Mouse (Mus musculus) limb, embryonic 11.5 days (tissue): ENCODE data around the gene Ccm2l. TPM values are rescaled to one million over a fixed set of nuclear protein-coding genes. Genes with fewer than 3 reads are reported as not detected.
A peak's percentile ranks its signal among the peaks of the same experiment; 100 is the strongest.

Experiments used
- ATAC-seq: fragments of 200-750 bp; cut with Nextera tagmentation; 2 replicates; pipeline ENCODE4 v1.8.0; 2017; ENCODE audit warnings: low read depth; ENCODE audit not compliant: insufficient number of reproducible peaks, low FRiP score, low TSS enrichment
- DNase-seq: peaks from one replicate; pipeline ENCODE4 v3.0.0-alpha.2; 2015; ENCODE audit warnings: low spot score
- H3K27ac ChIP-seq: fragments of 300-500 bp; sonication (generic); replicated peaks from 2 replicates; pipeline ENCODE4 v1.5.1; 2014; ENCODE audit warnings: low read depth, mild to moderate bottlenecking, low read length
- H3K27me3 ChIP-seq: fragments of 300-500 bp; sonication (generic); 2 replicates; pipeline ENCODE4 v1.6.1; 2014; ENCODE audit warnings: mild to moderate bottlenecking, low read length, mixed read lengths; ENCODE audit not compliant: control insufficient read depth, insufficient read depth
- H3K36me3 ChIP-seq: fragments of 300-500 bp; sonication (generic); 2 replicates; pipeline ENCODE4 v1.6.1; 2014; ENCODE audit warnings: mild to moderate bottlenecking, low read length, moderate library complexity, mixed read lengths; ENCODE audit not compliant: control insufficient read depth, insufficient read depth
- H3K4me1 ChIP-seq: fragments of 300-500 bp; sonication (generic); 2 replicates; pipeline ENCODE4 v1.6.1; 2014; ENCODE audit warnings: low read length, mixed read lengths; ENCODE audit not compliant: control insufficient read depth, insufficient read depth
- H3K4me2 ChIP-seq: fragments of 300-500 bp; sonication (generic); 2 replicates; pipeline ENCODE4 v1.6.1; 2014; ENCODE audit warnings: low read depth, mild to moderate bottlenecking, moderate library complexity; ENCODE audit not compliant: severe bottlenecking
- H3K4me3 ChIP-seq: fragments of 300-500 bp; sonication (generic); 2 replicates; pipeline ENCODE4 v1.5.1; 2014; ENCODE audit warnings: low read depth, low read length
- H3K9ac ChIP-seq: fragments of 300-500 bp; sonication (generic); 2 replicates; pipeline ENCODE4 v1.6.1; 2014; ENCODE audit warnings: mild to moderate bottlenecking, low read length
- H3K9me3 ChIP-seq: fragments of 300-500 bp; sonication (generic); 2 replicates; pipeline ENCODE4 v1.6.1; 2016; ENCODE audit warnings: low read length; ENCODE audit not compliant: control insufficient read depth
- WGBS: fragments of 180-500 bp; shearing (Covaris S2); extraction: QIAGEN DNeasy Blood & Tissue Kit; methylation state at CpG from one replicate; pipeline ENCODE4 v1.1.7; 2014; 5-methylcytosine and 5-hydroxymethylcytosine counted together
- polyA plus RNA-seq: library from polyadenylated mRNA; unstranded; fragments of >200 nt; fragmentation: Nextera tagmentation; extraction: Ambion mirVana; gene quantifications from 2 replicates; pipeline ENCODE4 v1.2.1, GENCODE M21; 2014

Gene Ccm2l
- polyA plus RNA-seq, 1 experiment from 2014 or later, result 1.4 TPM

DNA sequence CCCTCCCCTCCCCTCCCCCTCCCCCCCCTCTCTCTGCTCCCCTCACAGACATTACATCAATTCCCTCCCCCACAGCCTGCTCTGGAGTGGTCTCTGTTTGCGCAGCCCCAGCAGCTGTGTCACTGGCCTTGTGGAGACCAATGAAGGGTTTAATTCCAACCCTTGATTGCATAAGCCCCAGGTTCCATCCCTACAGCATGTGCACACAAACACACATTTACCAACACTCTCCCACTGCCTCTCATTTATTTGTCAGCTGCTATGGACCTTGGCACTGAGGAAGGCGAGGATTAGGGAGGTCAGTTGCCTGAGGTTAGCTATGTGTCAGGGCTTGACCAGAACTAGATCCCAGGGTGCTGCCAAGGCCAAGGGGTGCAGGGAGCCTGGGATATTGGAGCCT lies 10.2 kb downstream of the Ccm2l start:
- ATAC-seq (no peak), DNase-seq (no peak)
- Histone ChIP-seq H3K27me3 (peaks cover 27% of the 10 kb centered on the region), H3K4me1 (peaks cover 3% of the 10 kb centered on the region; the same call in 1 of the 2 replicates), H3K9me3 (no peaks in the 10 kb centered on the region), H3K27ac (no peak overlapping the region), H3K9ac (no peak overlapping the region), H3K36me3 (no peaks in the 10 kb centered on the region), H3K4me2 (no peak overlapping the region), H3K4me3 (no peak overlapping the region)
- WGBS, result 55% methylated on average over 2 of the region's 2 CpGs

DNA sequence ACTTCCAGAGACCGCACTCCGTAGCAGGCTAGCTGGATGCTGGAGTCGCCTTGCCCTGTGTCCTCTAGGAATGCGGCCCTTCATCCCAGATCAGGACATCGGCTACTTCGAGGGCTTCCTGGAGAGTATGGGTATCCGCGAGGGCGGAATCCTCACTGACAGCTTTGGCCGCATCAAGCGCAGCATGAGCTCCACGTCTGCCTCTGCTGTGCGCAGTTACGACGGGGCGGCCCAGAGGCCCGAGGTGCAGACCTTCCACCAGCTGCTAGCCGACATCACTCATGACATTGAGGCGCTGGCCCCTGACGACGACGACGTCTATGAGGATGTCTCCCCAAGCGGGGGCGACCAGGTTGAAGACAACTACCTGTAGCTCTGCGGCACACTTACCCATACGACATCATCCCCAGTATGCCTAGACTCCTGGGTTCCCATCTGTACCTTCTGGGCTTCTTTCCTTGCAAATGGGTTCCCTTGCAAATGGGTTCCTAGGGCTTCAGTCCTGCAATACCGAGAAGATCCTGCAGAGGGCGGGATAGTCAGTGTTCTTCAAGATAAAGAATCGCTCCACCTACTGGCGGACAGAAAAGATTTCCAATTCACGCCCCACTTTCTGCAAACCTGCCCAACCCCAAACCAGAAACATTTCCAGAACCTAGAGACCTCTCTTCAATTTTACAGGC lies 15.2 kb downstream of the Ccm2l start:
- no peak overlapping the region for H3K9ac ChIP-seq
- no peaks in the 10 kb centered on the region for H3K36me3 ChIP-seq
- no peaks in the 10 kb centered on the region for H3K27me3 ChIP-seq
- ATAC-seq (no peak), DNase-seq (peak; percentile 94)
- H3K9me3 ChIP-seq, result no peaks in the 10 kb centered on the region
- H3K4me3 ChIP-seq, result no peak overlapping the region
- H3K4me2 ChIP-seq, result no peak overlapping the region
- no peaks in the 10 kb centered on the region for H3K4me1 ChIP-seq
- H3K27ac ChIP-seq, result no peak overlapping the region
- 33% methylated on average over 32 of the region's 32 CpGs for WGBS

DNA sequence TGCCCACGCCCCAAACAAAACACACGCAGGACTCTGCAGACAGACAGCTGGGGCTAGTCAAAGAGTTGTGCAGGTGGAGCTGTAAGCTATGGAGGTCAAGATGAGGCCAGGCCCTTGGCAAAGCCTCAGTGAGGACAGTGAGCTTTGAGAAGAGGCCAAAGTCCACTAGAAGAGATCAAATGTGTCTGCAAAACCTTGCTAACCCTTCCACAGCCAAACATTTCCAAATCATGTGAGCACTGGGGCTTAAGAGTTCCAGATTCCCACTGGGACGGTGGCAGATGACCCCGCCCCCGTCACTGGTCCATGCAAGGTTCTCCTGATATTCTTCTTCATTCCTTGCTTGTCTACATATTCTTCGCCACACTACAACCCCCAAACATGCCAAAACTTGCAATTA lies 16.1 kb downstream of the Ccm2l start:
- H3K27me3 ChIP-seq, result no peaks in the 10 kb centered on the region
- H3K4me1 ChIP-seq, result no peaks in the 10 kb centered on the region
- no peak overlapping the region for H3K4me2 ChIP-seq
- ATAC-seq (no peak), DNase-seq (no peak)
- H3K36me3 ChIP-seq, result no peaks in the 10 kb centered on the region
- H3K4me3 ChIP-seq, result no peak overlapping the region
- no peaks in the 10 kb centered on the region for H3K9me3 ChIP-seq
- no peak overlapping the region for H3K9ac ChIP-seq
- no peak overlapping the region for H3K27ac ChIP-seq
- WGBS, result 85% methylated on average over 6 of the region's 6 CpGs

DNA sequence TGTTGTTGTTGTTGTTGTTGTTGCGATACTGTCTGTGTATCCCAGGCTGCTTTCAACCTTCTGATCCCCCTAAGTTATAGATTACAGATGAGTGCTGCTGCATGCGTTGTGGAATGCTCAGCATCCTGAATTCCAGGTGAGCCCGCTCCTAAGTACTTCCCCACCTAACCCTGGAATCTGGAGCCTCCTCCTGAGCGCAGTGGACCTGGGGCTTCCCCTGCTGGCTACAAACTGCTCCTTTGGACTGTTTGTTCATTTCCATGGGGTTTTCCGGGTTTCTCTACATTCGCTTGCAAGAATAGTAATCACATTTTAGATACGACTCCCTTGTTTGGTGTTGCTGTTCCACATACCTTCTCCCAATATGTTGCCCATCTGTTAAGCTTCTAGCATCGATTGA lies 17.5 kb downstream of the Ccm2l start:
- ATAC-seq, result no peak
- H3K27me3 ChIP-seq, result no peaks in the 10 kb centered on the region
- no peaks in the 10 kb centered on the region for H3K9me3 ChIP-seq
- DNase-seq, result no peak
- no peaks in the 10 kb centered on the region for H3K4me1 ChIP-seq
- 85% methylated on average over 8 of the region's 8 CpGs for WGBS
- no peak overlapping the region for H3K4me2 ChIP-seq
- no peak overlapping the region for H3K9ac ChIP-seq
- H3K4me3 ChIP-seq, result no peak overlapping the region
- no peak overlapping the region for H3K27ac ChIP-seq
- H3K36me3 ChIP-seq, result no peaks in the 10 kb centered on the region

DNA sequence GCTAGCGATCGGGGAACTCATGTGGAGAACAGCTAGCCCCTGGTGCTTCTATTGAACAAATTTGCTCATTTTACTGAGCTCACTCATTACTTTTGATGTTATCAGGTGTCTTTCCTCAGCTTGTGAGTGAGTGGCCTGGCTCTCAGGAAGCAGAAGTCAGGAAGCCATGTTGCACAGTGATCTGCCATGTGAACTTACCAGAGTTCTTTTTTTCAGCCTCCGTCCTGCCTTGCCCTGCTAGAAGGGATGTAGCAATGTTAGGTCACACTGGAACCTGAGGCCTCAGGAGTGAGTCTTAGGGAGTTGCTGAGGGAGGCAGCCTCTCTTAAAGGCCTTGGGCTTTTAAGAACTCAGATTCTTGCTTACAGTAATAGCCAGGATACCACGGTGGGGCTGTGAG lies 18.1 kb downstream of the Ccm2l start:
- Histone ChIP-seq H3K27me3 (no peaks in the 10 kb centered on the region), H3K4me2 (no peak overlapping the region), H3K27ac (no peak overlapping the region), H3K4me1 (no peaks in the 10 kb centered on the region), H3K36me3 (no peaks in the 10 kb centered on the region), H3K9me3 (no peaks in the 10 kb centered on the region), H3K9ac (no peak overlapping the region), H3K4me3 (no peak overlapping the region)
- ATAC-seq (no peak), DNase-seq (no peak)
- 83% methylated on average over 4 of the region's 4 CpGs for WGBS

DNA sequence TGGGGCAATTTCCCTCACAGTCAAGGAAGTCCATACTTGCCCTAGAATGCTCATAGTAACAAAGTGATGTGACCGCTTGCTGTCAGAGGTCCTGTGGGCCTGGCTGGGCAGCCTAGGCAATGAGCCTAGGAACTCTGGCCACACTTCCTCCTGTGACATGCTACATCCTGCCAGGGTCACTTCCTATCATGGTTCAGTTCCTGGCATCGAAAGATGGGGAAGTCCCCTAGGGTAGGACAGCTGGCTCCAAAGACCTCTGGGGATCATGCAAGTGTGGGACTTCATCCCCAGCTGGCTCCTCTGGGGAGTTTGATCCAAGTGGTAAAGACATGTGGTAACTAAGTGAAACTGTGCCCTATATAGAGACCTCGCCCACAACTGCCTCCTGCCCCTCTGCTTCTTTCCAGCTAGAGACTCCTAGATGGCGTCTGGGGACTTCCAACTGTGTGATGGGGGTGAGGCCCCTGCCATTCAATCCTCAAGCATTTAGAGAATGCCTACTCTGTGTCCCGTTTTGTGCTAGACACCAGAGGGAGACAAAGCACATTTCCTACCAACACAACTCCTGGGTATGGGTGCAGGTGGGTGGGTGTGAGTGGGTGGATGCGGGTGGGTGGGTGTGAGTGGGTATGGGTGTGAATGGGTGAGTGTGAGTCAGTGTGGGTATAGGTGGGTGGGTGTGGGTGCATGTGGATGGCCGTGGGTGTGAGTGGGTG lies 18.7 kb downstream of the Ccm2l start:
- H3K4me3 ChIP-seq, result no peak overlapping the region
- ATAC-seq (no peak), DNase-seq (no peak)
- no peaks in the 10 kb centered on the region for H3K9me3 ChIP-seq
- whole genome bisulfite sequencing, result 67% methylated on average over 6 of the region's 7 CpGs
- H3K4me2 ChIP-seq, result no peak overlapping the region
- no peak overlapping the region for H3K9ac ChIP-seq
- H3K27me3 ChIP-seq, result no peaks in the 10 kb centered on the region
- no peaks in the 10 kb centered on the region for H3K36me3 ChIP-seq
- no peak overlapping the region for H3K27ac ChIP-seq
- no peaks in the 10 kb centered on the region for H3K4me1 ChIP-seq

DNA sequence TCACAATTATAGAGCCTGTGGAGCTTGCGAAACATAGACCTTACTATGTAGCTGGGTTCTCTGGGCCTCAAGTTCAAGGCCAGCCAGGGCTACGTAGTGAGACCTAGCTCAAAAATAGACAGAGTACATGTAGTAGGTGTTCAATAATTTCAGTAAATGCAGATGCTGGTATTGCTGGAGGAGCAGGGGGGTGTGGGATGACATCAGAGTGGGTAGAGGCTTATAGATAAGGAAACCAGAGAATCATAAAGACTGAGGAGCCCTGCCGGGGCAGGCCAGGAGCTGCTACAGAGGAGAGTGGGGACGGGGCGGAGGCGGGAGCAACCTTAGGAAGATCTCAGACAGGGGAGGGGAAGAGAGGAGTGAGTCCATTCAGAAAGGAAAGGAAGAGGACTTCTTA lies 19.8 kb downstream of the Ccm2l start:
- DNase-seq (no peak), ATAC-seq (no peak)
- Histone ChIP-seq H3K36me3 (no peaks in the 10 kb centered on the region), H3K4me2 (no peak overlapping the region), H3K27me3 (no peaks in the 10 kb centered on the region), H3K4me3 (no peak overlapping the region), H3K9me3 (no peaks in the 10 kb centered on the region), H3K9ac (no peak overlapping the region), H3K27ac (no peak overlapping the region), H3K4me1 (no peaks in the 10 kb centered on the region)
- WGBS, result 84% methylated on average over 6 of the region's 6 CpGs

DNA sequence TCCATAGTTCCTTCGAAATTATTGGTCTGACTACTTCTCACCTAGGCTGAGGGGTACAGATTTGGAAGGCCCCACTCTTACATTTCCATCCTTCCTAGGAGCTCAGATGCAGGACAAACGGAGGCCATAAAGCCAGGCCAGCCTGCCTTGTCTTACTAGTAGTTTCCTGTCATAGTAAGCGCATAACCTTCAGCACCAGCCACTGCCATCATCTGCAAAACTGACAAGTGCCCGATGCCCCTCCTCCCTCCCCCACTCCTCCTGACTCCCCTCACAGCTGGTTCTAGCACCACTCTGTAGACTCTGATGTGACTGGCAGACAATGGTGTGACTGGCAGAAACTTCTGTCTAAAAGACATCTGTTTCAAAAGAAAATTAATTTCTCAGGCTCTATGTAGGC lies 20.4 kb downstream of the Ccm2l start:
- Histone ChIP-seq H3K27ac (no peak overlapping the region), H3K27me3 (no peaks in the 10 kb centered on the region), H3K4me1 (no peaks in the 10 kb centered on the region), H3K4me2 (no peak overlapping the region), H3K36me3 (no peaks in the 10 kb centered on the region), H3K9me3 (no peaks in the 10 kb centered on the region), H3K9ac (no peak overlapping the region), H3K4me3 (no peak overlapping the region)
- ATAC-seq (no peak), DNase-seq (no peak)
- 88% methylated on average over 4 of the region's 4 CpGs for WGBS
